Mouse (Mus musculus): ENCODE measurements around the gene Mapt.

Gene Mapt

GRCm38 (mm10) chr11:104278222-104278621 lies 47.0 kb downstream of the Mapt start:
- peak; percentile 65 for DNase-seq (ENCODE audit: low spot score)

GRCm38 (mm10) chr11:104279049-104279448 lies 47.9 kb downstream of the Mapt start:
- DNase-seq (ENCODE audit: low spot score), result no peak

- no peak for DNase-seq (ENCODE audit: low spot score)
Observed at GRCm38 (mm10) chr11:104279538-104279937, 48.3 kb downstream of the Mapt start.

GRCm38 (mm10) chr11:104281501-104281900 lies 50.3 kb downstream of the Mapt start:
- no peak for DNase-seq (ENCODE audit: low spot score)

GRCm38 (mm10) chr11:104287113-104287512 lies 55.9 kb downstream of the Mapt start:
- no peak for DNase-seq (ENCODE audit: low spot score)

GRCm38 (mm10) chr11:104288835-104289198 lies 57.6 kb downstream of the Mapt start:
- DNase-seq (ENCODE audit: low spot score), result no peak

GRCm38 (mm10) chr11:104289199-104290031 lies 58.2 kb downstream of the Mapt start:
- DNase-seq (ENCODE audit: low spot score), result peak; percentile 57

GRCm38 (mm10) chr11:104292443-104293220 lies 61.4 kb downstream of the Mapt start:
- DNase-seq (ENCODE audit: low spot score), result no peak

- DNase-seq (ENCODE audit: low spot score), result no peak
Observed at GRCm38 (mm10) chr11:104293241-104293640, 62.1 kb downstream of the Mapt start.

- no peak for DNase-seq (ENCODE audit: low spot score)
Observed at GRCm38 (mm10) chr11:104295145-104295544, 64.0 kb downstream of the Mapt start.

GRCm38 (mm10) chr11:104295656-104296055 lies 64.5 kb downstream of the Mapt start:
- no peak for DNase-seq (ENCODE audit: low spot score)

- DNase-seq (ENCODE audit: low spot score), result no peak
Observed at GRCm38 (mm10) chr11:104297671-104298070, 66.5 kb downstream of the Mapt start.

GRCm38 (mm10) chr11:104302628-104303027 lies 71.4 kb downstream of the Mapt start:
- DNase-seq (ENCODE audit: low spot score), result no peak

GRCm38 (mm10) chr11:104303088-104303960 lies 72.1 kb downstream of the Mapt start:
- DNase-seq (ENCODE audit: low spot score), result no peak

GRCm38 (mm10) chr11:104305711-104306110 lies 74.5 kb downstream of the Mapt start:
- DNase-seq (ENCODE audit: low spot score), result no peak

- DNase-seq (ENCODE audit: low spot score), result no peak
Observed at GRCm38 (mm10) chr11:104306483-104306882, 75.3 kb downstream of the Mapt start.

- no peak for DNase-seq (ENCODE audit: low spot score)
Observed at GRCm38 (mm10) chr11:104307136-104307535, 75.9 kb downstream of the Mapt start.

- DNase-seq (ENCODE audit: low spot score), result no peak
Observed at GRCm38 (mm10) chr11:104309377-104310225, 78.4 kb downstream of the Mapt start.

- DNase-seq (ENCODE audit: low spot score), result no peak
Observed at GRCm38 (mm10) chr11:104310226-104310887, 79.2 kb downstream of the Mapt start.

- DNase-seq (ENCODE audit: low spot score), result no peak
Observed at GRCm38 (mm10) chr11:104311643-104312042, 80.5 kb downstream of the Mapt start.

- DNase-seq (ENCODE audit: low spot score), result peak; percentile 77
Observed at GRCm38 (mm10) chr11:104315703-104316102, 84.5 kb downstream of the Mapt start.
